Mouse (Mus musculus): ENCODE results near the gene Lrrc4c. TPM values are rescaled to one million over a fixed set of nuclear protein-coding genes. Genes with fewer than 3 reads are reported as not detected.

The Lrrc4c gene
- total RNA-seq, 4 experiments from 2014 or later = 0.27 to 0.53 (median 0.37) TPM

DNA sequence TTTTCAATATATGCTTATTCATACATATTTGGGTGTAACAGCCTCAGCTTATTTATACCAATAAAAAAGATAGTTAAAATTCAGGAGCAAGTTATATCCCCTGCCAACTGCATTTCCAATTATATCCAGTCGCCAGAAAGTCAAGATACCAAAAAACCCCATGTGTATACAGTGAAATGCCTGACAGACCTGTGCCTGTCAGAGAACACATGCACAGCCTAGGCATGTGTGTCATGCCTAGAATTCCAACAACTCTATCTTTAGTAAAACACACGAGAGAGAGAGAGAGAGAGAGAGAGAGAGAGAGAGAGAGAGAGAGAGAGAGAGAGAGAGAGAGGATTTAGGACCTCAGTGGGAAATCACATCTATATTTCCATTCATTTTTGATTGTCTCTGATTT, 956.7 kb downstream of the Lrrc4c start:
- no peak for DNase-seq (ENCODE audit: low spot score)

DNA sequence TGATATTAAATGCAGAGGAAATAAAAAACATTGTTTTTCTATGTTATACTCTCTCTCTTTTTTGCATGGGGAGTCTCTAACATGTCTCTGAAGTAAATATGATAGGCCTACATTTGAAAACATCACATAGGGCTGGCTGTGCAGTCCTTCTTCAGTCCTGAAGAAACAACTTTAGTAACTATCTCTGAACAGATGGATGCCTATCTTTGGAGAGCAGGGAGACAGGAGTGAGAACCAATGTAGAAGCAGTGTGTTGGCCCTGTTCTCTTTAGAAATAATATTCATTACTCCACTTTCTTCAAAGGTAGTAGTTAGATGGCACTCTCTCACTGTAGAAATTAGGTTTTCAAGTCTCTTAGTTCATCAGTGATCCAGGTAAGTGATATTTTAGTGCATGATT, 967.0 kb downstream of the Lrrc4c start:
- no peak for DNase-seq (ENCODE audit: low spot score)

DNA sequence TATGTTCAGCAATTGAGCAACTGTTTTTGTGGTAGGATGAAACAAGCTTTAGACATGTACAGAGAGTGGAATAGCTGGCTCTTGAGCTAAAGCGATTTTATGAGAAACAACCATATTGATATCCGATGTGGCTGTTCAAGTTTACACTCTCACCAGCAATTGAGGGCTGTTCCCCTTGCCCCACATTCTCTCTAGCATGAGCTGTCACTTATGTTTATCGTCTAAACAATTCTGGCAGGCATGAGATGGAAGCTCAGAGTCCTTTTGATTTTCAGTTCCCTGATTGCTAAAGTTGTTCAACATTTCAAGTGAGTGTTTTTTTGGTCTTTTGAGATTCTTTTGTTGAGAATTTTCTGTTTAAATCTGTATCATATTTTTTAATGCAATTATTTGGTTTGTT, 976.2 kb downstream of the Lrrc4c start:
- DNase-seq (ENCODE audit: low spot score) = no peak

DNA sequence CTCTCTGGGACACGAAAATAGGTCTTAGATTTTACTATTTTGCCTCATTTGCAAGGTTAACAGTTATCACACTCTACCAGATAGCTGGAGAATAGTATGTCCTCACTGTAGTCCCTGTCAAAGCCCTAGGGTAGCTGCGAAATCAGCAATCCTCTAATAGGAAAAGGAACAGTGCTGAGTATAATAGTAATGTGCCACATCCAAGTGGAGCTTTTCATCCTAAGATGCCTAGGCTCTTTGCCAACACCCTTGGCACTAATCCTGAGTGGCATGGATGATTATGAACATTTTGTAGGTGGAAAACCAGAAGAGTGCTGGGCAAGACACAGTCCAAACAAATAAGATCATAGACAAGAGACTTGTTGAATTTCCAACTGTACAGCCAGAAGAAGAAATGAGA, 981.7 kb downstream of the Lrrc4c start:
- peak; percentile 3 for DNase-seq (ENCODE audit: low spot score)

DNA sequence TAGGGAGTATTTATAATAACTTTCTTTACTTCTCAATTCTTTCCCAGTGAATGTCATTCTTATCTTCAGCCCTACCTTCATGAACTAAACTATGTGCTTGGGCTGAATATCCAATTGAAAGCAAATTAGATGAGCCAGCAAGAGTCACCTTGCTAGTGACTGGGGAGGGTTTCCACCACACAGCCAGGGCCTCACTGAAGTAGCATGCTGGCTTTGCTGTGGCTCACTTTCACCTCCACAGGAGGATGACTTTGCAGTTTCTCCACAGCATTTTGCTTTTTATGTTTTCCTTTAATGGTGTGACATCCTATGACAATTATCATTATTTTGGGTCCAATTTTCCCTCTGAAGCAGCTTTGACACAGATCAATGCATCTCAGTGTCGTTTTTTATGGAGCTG, 1000.0 kb downstream of the Lrrc4c start:
- DNase-seq (ENCODE audit: low spot score) = no peak

DNA sequence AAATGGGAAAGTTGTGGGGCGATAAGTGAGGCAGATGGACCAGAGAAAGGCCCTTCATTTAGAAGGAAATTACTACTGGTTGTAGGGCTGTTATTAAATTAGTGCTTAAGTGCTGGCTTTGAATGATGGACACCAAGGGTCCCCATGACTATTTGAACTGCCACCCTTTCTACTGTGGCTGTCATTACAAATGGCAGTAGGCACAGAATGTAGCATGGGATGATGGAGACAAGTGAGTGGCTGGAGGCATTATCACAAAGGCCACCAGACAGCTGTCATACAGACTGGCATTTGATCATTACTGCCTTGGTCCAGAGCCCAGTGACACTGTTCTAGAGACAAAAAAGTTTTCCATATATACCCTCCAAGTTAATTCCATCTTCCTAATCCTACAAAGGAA, 1000.6 kb downstream of the Lrrc4c start:
- DNase-seq (ENCODE audit: low spot score) = no peak

DNA sequence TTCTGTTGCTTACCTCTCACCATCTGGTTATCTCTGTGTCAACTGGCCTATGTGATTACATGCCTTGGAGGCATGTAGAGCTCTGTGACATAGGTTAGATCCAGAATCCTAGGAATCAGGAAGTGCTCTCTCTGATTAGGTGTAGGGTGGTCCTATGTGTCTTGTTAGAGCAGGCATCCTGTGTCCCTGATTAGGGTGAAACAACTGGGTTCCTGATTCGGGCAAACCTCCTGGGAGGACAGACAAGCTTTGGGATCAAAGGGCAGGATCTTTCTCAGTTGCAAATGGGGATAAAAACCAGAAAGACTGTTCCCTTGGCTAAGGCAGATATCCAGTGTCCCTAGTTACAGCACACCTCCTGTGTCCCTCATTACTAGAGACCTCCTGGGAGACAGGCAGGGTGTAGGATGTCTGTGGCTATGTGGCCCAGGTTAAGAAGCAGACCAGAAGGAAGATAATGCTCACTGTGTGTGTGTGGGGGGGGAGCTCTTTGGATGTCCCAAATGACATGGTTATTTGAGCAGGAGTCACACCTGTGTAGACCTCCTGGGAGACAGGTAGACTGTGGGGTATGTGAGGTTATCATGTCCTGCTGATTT, 1014.2 kb downstream of the Lrrc4c start:
- no peak for DNase-seq (ENCODE audit: low spot score)

DNA sequence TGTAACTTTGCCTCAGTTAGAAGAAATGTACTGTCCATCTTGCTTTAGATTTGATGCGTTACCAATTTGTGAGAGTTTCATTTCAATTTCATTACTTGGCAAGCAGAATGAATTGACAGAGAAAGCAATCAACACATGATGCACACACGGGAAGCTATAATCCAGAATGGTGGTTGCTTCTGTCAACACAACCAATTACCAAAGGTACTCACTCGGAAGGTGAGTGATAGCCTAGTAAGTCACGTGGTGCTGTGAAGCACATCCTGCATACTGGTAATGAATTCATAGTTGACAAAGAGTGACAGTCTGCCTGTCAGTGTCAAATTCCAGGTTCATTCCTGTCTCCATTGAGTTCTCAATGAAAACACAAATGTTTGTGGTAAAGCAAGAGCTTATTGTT, 1021.7 kb downstream of the Lrrc4c start:
- DNase-seq (ENCODE audit: low spot score) = no peak

DNA sequence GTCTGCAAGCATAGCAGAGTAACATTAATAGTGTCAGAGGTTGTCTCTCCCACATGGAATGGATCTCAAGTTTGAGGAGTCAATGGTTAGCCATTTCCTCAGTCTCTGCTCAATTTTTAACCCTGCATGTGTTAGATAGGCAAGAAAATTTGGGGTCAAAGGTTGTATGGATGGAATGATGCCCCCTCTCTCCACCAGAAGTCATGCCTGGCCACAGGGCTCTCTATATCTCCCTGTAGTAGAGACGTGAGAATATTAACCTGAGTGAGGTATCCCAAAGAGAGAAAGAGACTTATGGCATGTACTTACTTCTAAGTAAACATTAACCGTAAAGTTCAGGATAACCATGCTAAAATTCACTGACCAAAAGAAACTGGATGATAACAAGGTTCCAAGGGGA, 1043.3 kb downstream of the Lrrc4c start:
- DNase-seq (ENCODE audit: low spot score) = no peak

DNA sequence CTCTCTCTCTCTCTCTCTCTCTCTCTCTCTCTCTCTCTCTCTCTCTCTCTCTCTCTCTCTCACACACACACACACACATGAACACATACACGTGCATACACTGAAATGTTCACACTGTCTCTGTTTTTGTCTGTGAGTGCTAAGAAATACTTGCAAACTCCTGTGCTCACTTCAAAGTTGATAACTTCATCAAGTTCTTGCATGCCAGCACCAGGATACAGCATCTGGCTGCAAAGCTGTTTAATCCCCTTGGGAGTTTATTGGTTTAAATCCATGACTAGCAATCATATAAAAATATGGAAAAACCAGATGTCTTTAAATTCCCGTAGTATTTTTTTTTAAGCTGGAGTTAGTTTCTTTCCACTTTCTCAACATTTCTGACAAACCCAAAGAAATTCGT, 1052.0 kb downstream of the Lrrc4c start:
- DNase-seq (ENCODE audit: low spot score) = no peak

DNA sequence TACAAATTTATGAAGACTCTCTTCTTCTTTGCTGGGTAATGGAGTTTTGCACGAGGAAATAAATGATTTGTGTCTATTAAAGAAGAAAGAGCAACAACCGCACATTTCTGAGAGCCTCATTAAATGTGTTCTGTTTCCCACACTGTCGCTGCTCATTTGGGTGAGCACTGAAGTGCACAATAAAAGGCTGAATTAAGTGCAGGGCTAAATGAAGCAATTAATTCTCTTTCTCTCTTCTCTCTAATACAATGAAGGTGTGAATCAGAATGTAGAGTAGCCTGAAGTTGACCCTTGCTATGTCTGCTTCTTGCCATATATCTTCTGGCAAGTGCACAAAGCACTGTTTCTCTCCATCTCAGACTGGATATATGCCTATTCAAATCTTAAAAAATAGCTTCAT, 1073.5 kb downstream of the Lrrc4c start:
- DNase-seq (ENCODE audit: low spot score) = no peak

DNA sequence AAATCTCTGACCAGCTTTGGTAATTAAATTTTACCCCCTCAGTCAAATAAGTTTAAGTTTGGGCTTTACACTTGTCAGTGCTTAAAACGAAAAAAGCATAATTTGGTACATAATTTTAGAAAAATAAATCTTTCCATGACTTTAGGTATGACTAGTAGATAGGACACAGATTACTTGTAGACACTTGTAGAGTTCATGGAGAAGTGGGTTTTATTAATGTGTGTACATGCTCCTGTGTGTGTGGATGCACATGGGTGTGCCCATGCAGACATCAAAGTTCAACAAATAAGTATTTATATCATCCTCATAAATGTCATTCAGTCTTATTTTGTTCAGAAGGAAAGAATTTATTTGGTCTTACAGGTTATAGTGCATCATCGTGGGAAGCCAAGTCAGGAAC, 1073.9 kb downstream of the Lrrc4c start:
- no peak for DNase-seq (ENCODE audit: low spot score)

DNA sequence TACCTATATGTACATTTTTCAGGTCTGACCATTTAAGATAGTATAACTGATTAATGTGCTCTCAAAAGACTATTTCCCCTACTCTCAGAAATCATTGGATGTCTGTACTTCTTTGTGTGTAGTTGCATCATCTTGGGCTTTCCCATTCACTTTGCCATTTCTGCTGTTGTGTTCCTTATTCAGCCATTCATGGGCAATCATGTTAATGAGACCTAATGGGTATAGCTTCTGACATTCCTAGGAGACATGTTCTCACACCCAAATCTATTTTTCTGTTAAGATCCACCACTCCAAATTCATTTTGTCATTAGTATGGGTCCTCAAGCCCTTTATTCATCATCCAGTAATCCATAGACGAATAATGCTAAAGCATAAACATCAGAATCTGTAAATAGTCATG, 1095.1 kb downstream of the Lrrc4c start:
- DNase-seq (ENCODE audit: low spot score) = no peak

DNA sequence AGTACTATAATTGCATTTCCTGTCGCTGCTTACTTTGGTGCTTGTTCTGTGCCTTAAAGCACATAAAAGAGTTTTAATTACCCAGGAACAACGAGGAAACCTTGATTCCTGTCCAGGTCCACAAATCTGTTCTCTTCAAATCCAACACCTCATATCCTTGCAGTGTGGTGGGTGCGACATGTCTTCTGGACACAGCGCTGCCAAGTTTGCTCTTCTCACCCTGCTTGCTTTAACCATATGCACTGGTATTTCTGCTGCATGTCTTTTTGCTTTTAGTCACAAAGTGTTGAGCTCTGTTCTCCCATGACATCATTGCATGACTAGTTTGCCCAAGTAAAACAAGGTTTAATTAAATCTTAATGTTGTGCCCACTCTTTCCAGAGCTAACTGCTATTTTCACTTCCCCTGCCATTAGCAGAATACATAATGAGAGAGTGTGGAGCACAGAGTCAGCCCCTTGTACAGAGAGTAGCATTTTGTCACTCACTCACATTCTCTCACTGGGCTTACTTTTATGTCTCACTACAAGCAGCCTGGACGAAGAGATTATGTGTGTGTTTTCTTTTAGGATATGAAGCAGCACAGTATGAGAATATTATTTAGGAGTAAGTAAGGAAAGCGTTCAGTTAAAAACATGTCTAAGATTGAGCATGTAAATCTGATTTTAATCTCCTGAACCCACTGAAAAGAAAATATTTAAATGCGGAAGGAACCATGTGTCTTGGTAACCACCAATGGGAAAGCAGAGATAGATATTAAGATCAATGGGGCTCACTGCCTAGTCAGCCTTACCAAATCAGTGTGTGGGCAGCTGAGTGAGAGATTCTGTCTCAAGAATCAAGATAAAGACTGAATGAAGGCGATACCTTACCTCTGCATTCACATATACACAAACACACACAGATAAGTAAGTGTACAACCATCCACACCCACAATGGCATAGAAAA, 1096.7 kb downstream of the Lrrc4c start:
- DNase-seq (ENCODE audit: low spot score) = no peak

DNA sequence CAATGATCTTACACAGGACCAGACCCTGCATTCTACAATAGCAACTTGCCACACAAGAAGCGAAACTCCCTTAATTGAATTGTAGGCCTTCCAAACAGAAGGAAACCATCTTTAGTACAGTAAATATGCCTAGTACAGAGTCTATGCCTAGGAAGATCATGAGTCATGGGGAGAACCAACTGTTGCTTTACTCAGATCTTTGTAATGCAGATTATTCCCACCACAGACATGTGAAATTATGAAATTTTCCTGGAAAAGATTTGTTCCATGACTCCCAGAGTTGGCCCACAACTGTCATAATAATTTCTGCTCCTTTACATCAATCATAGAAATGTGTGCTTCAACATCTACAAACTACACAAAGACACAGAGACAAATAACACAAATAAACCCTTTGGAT, 1116.2 kb downstream of the Lrrc4c start:
- DNase-seq (ENCODE audit: low spot score) = no peak

DNA sequence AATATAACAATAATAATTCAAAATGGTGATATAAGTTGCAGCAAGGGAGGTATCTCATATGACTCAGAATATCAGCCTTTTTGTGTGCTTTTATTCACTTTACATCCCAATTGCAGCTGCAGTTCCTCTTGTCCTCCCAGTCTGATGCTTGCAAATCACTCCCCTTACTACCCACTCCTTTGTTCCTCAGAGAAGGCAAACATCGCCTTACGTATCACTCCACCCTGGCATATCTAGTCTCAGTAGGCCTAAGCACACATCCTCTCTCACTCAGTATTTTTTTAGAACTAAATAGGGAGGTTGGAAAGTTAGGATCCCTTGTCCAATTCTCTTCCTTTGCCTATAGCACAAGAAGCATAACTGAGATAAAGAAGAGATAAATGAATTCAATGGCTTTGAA, 1117.6 kb downstream of the Lrrc4c start:
- no peak for DNase-seq (ENCODE audit: low spot score)

DNA sequence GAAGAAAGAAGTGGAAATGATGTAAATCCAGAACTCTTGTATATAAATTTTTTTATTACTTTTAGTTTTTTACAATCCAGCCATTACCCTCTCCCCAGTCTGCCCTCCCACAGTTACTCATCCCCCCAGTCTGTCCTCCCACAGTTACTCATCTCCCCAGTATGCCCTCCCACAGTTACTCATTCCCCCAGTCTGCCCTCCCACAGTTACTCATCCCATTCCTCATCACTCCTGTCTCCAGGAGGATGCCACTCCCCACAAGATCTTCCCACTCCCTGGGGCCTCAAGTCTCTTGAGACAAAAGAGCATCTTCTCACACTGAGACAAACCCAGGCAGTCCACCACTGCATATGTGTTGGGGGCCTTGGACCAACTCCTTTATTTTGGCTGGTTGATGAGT, 1119.8 kb downstream of the Lrrc4c start:
- no peak for DNase-seq (ENCODE audit: low spot score)

DNA sequence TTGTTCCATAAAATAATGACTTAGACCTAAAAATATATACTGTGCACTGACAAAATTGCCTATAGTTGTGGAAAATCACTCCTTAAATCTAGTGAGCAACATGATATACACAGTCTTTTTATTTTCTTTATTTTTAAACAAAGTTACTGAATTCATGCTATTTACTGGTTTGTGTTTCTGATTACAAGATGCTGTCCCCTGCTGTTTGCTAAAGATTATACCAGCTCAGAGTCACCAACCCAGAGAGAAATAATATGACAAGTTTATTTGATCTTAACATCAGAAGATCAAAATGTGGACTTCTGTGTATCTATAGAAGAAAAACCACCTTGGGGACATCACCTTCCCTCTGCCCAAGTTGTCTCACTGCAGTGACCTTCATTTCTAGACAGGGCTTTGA, 1145.6 kb downstream of the Lrrc4c start:
- DNase-seq (ENCODE audit: low spot score) = no peak

DNA sequence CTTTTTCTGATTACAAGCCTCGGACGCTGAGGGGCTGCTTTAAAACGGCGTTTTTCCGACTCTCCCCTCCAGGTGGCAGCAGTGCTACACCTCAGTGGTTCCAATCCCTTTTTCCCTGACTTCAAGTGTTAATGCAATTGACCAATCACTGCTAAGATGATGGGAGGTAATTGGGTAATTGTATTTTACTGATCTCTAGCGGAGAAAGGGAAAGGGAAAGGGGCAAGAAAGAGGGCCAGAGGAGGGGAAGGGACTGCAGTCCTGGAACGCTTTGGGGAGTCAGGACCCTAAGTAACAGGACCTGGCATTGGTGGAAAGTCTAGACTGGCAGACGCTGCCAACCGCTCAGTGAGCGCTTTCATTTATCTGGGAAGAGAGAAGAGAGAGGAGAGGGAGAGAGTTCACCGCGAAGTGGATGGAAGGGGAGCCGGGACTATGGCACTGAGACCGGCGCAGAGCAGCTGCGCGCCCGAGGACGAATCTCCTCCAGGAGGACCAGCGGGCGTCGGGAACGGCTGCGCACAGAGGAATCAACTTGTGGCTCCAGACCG, 1148.3 kb downstream of the Lrrc4c start:
- peak; percentile 58 for DNase-seq (ENCODE audit: low spot score)

DNA sequence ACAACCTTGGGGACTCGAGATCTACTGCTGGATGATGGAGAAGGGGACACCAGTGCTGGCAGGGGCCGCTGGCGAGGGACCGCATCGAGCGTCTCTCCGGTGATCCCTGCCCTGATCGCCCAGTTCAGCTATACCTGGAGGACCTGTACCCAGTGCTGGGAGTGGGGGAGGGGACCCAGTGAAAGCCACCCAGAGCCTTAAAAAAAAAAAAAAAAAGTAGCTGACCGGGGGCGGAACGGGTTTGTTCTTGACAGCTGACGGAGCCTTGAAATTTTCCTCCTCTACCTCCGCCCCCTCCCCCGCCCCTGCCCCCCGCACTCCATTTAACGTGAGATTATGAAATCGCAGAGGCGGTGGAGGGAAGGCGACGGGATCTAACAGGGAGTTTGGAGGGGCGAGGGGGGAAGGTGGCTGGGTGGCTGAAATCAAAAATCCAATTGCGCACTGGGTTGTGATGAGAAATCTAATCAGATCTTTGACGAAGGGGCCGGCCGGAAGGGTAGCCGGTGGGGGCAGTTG, 1149.1 kb downstream of the Lrrc4c start:
- no peak for DNase-seq (ENCODE audit: low spot score)

DNA sequence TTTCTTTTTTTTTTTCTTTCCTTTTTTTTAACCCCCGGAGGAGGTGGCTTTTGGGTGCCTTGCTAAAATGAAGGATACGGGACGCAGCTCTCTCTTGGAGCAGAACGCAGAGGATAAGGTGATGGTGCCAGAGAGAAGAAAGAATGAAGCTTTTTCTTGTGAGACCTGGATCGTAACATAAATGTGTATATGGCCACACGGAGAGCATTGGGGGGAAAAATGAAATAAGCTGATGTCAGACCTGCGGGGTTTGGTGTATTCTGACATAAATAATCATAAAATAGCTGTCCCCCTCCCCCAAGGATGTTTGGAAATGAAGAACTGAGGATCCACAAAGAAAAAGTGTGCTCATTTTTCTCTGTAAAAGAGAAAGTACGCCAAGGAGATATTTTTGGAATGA, 1149.7 kb downstream of the Lrrc4c start:
- DNase-seq (ENCODE audit: low spot score) = no peak

DNA sequence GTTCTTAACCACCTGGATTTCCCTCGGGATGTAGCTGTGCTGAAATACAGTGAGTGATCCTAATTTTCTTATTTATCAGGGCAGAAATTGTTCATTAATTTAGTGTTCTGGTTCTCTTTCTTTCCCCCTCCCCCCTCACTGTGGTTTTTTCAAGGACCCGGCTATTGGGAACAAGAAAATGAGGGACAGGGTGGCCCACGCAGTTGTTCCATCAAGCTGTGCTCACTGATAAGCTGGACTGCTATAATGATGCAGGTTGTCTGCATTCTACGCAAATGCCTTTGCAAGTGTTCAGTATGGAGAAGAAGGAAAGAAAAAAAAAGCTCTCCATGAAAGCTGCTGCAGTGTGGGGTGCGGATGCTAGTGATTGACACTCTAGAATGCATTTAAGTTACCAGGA, 1150.4 kb downstream of the Lrrc4c start:
- DNase-seq (ENCODE audit: low spot score) = no peak

DNA sequence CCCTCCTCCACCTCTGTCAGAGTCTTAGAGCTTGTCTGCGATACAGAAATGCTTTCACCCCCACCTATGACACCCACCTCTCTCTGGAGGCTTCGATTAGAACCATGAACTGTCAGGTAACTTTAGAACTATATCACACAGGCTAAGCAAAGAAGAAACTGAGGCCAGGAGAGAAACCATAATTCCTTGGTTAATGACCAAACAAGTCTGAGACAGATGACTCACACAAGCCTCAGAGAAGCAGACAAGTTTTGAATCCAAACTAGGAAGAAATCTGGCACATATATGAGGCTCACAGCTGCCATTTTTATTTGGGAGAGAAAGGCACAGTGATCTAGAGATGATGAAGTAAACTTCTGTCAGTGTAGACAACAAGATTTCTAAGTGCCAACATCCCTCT, 1151.4 kb downstream of the Lrrc4c start:
- DNase-seq (ENCODE audit: low spot score) = no peak
